Mouse (Mus musculus): Measurements from ENCODE around the gene Vti1a.

DNA sequence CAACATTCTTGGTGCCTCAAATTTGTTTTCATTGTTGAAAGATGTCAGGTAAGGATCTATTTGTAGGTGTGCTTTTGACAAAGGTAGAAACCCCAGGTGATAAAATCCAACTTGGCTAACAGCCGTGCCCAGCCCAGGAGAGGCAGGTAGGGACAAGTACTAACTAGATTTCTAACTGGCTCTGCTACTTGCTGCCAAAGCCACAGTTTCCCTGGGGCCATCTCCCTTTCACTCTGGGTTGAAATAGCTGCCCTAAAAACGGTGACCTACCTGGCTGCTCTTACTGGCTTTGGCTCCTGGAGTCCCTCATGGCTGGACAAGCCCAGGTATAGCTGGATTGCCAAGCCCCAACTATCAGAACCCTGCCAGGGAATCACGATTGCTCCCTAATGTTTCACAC, 49.3 kb upstream of the Vti1a start:
- TF ChIP-seq POLR2A (IDR thresholded peaks at IDR 0.05; ENCODE audit: borderline replicate concordance, extremely low read depth, insufficient read depth, insufficient read length, poor library complexity, severe bottlenecking) (no peak), CTCF (IDR thresholded peaks at IDR 0.05; ENCODE audit: borderline replicate concordance, extremely low read depth, insufficient read depth, insufficient read length) (no peak)
